Mouse (Mus musculus) cerebellum, adult 9-10 months (tissue): ENCODE measurements around the gene Spata2.

ENCODE experiments used
- DNase-seq: peaks from one replicate; pipeline ENCODE4 v3.0.0; 2022

The Spata2 gene

DNA sequence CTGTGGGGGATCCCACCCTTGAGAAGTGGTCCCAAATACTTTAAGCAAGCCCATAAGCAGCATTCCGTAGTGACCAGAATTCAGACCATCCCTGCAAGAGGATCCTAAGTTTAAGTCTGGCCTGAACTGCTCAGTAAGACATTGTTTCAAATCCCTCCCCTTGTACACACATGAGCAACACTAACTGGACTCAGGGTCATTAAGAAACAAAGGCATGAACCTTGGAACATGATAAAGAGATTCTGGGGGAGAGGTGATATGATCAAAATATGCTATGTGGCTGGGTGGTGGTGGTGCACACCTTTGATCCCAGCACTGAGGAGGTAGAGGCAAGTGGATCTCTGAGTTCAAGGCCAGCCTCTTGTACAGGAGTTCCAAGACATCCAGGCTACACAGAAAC, 13.2 kb downstream of the Spata2 start:
- DNase-seq: no peak

- DNase-seq: no peak
These were observed 14.6 kb downstream of the Spata2 start for GRCm38 (mm10) chr2:167478128-167478527.

DNA sequence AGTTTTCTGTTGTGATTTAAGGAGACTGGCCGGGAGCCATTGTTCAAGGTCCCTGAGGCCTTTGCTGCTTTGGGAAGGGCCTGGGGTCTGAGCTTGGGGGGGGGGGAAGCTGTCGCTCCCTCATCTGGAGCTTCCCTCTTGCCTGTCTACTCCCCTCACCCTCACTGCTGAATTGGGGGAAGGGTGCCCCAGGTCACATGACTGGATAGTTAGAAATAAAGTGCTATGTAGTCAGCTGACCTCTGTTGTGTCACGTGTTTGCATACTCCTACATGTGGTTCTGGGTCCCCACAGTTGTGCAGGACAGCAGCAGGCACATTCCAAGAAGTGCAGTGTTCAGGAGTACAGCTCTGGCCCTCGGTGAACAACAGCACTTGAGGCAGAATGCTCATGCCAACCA, 15.9 kb downstream of the Spata2 start:
- DNase-seq: no peak

DNA sequence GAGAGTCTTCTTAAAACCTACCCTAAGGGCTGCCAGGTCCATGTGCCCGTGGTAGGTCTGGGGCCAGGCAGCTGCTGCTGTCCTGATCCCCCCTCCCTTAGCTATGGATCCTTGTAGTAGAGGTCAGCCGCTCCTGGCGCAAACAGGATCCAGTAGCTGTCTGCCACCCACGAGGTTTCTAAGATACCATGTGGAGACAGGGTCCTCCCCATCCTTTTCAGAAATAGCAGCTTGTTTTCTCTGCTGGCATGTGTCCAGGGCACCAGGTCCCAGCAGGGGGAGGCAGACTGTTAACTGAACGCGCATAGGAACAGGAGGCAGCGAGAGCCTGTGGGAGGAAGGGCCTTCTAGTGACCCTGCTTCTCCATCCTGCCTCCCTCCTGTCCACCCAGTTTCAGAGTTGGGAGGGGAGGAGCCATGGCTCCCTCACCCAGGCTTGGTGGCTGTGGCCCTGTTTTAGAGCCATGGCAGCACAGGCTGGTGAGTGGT, 16.4 kb downstream of the Spata2 start:
- peak; percentile 94 for DNase-seq

GRCm38 (mm10) chr2:167475596-167475995, 17.1 kb downstream of the Spata2 start:
- peak; percentile 50 for DNase-seq

DNA sequence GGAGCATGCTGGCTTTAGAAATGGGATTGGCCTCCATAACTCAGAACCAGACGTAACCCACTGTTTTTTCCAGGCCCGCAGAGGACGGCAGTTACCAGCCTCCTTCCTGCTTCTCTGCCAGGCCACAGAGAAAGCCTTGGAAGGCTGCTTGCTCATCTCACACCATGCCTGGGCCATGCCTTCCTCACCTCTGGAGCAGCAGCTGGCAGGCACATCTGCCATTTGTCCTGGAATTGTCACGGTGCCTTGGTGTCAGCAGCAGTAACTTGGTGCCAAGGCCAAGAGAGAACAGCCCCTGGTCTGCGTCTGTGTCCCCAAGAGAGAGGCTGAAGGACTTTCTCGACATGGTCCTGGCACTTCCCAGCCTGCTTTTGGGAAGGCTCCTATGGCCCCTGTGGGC, 18.5 kb downstream of the Spata2 start:
- no peak for DNase-seq

- peak; percentile 99 for DNase-seq
These were observed 21.1 kb downstream of the Spata2 start for GRCm38 (mm10) chr2:167471585-167471984.

DNA sequence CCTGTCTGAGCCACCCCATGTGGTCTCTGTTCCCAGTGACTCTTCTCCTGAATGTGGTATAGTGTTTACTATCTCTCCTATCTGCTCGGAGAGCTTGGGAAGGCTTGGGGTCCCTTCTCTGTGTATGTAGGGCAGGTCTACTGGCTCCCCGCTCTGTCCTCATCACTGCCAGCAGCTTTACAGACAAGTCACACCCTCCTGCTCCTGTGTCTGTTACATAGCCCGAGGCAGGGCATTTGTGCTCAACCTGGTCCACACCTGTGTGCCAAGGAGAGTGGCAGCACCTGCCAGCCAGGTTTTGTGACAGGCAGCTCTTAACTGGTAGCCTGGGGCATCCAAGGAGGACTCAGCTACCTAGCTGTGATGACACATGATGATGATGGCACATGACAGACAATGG, 22.1 kb downstream of the Spata2 start:
- peak; percentile 81 for DNase-seq

- no peak for DNase-seq
These were observed 24.2 kb downstream of the Spata2 start for GRCm38 (mm10) chr2:167468444-167468843.

- no peak for DNase-seq
These were observed 25.5 kb downstream of the Spata2 start for GRCm38 (mm10) chr2:167467214-167467613.

- no peak for DNase-seq
These were observed 26.7 kb downstream of the Spata2 start for GRCm38 (mm10) chr2:167465951-167466350.

DNA sequence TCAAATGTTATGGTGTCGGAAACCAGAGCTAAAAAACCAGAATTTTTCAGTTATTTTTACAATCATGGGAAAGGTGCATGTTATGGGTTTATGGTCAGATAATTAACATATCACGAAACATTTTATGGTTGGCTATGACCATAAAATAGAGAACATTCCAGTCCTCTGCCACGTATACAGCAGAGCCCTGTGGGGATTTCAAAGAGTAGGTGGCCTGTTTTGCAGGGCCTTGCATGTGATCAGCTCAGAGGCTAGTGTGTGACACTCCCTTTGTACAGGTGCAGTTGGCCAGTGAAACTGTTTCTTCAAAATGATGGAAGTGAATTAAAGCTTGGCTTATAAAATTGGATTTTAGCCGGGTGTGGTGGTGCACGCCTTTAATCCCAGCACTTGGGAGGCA, 28.9 kb downstream of the Spata2 start:
- DNase-seq: no peak

- peak; percentile 88 for DNase-seq
These were observed 29.7 kb downstream of the Spata2 start for GRCm38 (mm10) chr2:167462954-167463353.

DNA sequence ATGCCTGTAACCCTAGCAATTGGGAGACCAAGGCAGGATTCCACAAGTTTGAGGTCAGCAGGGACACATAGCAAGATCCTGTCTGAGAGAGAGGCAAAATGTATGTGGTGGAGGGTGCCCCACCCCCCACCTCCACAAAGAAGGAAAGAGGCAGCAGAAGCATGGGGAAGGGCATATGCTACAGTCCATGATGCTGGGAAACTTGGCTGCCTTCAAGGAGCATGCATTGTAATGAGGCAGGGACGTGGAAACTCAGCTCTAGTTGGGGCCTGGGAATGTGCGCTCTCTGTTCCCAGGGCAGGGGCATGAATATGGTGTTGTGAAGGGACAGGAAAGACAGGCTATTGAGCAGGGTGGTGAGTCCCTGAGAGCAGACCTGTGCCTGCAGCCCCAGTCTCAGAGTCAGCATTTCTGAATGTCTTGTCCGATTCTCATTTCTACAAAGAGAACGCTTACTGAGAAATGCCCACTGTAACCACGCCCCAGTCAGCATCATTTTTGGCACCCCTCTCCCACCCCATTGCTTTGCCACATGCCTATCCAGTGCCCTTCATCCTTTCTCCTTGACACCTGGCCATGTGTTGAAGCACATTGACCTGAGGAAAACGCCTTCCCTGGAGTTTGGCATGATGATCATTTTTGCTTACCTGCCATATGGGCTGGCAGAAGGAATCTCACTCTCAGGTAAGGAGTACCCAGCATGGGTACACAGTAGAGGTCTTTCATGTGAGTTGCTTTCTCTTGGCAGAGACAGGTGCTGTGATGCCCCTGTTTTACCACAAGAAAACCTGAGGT, 33.4 kb downstream of the Spata2 start:
- peak; percentile 95 for DNase-seq

GRCm38 (mm10) chr2:167458548-167458947, 34.1 kb downstream of the Spata2 start:
- DNase-seq: no peak

DNA sequence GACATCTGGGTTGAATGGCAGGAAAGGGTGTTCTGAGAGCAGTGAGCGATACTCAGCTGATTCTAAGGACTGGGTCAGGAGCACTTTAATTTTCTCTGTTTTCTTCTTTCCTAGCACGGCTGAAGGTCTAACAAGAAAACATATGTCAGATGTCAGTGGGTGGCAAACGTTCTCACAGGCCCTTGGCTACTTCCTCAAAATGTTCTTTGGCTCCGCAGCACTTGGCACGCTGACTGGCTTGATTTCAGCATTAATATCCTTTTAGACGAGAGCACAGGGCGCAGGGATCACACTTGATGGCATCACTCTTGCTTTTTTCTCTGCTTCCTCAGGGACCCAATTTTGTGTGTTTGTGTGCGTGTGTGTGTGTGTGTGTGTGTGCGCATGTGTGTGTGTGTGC, 35.5 kb downstream of the Spata2 start:
- peak; percentile 97 for DNase-seq

GRCm38 (mm10) chr2:167456361-167457020, 36.2 kb downstream of the Spata2 start:
- peak; percentile 81 for DNase-seq

- peak; percentile 71 for DNase-seq
These were observed 38.9 kb downstream of the Spata2 start for GRCm38 (mm10) chr2:167453814-167454213.

DNA sequence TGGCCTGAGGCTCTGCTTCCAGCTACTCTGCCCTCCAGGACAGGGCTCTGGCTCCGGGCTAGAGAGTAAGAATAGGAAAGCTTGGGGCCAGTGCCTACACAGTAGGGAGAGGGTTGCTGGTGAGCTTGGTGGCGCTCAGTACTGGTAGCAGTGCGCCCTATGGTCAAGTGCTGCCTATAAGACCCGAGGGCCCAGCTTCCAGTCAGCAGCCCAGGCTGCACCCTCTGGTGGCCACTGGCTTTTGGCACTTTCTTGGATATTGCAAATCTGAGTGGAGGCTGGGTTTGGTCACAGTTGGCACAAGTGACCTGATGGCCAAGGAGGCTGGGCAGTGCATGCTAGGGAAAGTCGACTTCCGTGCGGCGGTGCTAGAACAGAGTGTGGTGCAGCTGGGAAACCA, 42.0 kb downstream of the Spata2 start:
- DNase-seq: peak; percentile 78

DNA sequence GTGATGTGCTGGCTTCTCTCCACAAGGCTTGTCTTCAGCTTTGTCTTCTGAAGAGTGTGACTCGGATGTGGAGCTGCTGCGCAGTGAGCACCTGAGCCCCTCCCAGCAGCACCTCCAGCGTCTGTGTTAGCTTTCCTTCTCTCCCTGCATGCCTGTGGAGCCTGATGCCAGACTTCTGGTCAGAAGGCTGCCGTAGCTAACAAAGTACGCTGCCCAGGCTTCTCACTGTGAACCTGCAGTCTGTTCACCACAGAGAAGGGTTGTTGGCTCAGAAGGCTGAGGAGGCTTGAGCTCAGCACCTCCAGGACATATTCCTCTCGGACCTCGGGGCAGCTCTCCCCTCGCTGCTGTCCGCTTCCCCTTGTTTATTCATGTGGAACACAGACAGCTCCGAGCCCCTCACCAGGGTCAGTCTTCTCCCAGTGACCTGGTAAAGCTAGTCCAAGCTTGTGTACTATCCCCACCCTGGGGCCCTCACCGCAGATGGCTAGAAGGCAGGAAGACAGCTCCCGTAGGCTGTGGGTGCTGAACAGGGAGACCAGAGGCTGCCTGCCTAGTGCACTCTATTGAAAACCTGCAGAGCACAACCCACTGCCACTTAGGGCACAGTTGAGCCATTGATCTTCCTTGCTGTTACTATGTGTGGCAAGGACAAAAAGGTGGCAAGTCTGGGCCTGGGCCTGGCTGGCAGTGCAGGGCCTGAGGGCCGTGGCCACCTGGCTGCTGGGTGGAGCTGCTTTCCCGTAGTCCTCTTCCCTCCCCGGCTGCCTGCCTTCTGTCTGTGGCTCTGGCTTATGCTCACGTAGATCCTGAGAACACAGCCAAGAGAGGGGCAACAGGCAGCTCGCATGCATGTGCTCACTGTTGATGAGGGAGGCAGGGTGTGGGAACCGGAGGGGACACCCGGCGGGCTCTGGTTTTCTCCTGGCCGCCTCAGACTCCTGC, 43.1 kb downstream of the Spata2 start:
- peak; percentile 75 for DNase-seq

DNA sequence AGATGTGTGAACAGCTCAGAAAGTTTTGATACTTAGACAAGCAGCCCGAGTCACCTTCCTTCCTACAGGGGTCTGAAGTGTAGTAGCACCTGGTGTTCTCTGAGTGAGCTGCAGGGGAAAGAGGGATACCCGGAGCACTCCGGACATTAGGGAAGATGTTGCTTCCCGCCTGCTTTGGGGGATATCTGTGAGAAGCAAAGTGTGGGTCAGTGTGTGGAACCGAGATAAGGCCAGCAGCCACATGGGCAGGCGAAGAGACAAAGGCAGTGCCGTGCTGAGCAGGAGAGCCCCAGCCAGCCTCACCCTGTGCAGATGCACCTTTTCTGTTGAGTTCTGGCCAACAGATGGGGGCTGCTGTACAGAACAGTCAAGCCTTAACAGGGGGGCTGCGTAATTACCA, 45.1 kb downstream of the Spata2 start:
- DNase-seq: no peak

DNA sequence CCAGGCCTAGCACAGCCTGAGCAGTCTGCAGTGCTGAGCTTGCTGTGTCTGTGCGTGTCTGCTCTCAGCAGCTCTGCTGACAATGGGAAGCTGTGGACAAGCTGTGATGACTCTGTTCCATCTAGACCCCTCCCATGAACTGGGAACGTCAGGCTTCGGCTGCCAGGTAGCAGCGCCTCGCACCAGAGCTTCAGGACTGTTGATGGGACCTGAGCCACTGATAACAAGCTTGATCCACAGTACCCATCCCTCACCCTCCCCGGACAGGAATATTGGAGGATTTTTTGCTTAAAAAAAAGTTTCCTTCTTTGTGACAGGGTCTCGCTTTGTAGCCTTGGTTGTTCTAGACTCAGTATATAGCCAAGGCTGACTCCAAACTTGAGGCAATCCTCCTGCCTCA, 45.5 kb downstream of the Spata2 start:
- no peak for DNase-seq
